Mouse (Mus musculus) liver, postnatal 0 days (tissue): ENCODE data around the gene Celsr1. TPM values are rescaled to one million over a fixed set of nuclear protein-coding genes. Genes with fewer than 3 reads are reported as not detected.

ENCODE experiments used
- ATAC-seq: fragments of 200-750 bp; cut with Nextera tagmentation; 2 replicates; pipeline ENCODE4 v1.8.0; 2017; ENCODE audit warnings: mild to moderate bottlenecking, moderate library complexity
- DNase-seq: peaks from one replicate; pipeline ENCODE4 v3.0.0-alpha.2; 2016
- H3K27ac ChIP-seq: fragments of 300-500 bp; sonication (generic); 2 replicates; pipeline ENCODE4 v1.5.1; 2014; ENCODE audit warnings: antibody characterized with exemption, moderate library complexity, mild to moderate bottlenecking, low read depth
- H3K27me3 ChIP-seq: fragments of 300-500 bp; sonication (generic); 2 replicates; pipeline ENCODE4 v1.6.1; 2014; ENCODE audit warnings: low read length, control low read depth, mixed read lengths; ENCODE audit not compliant: insufficient read depth
- H3K36me3 ChIP-seq: fragments of 300-500 bp; sonication (generic); replicated peaks from 2 replicates; pipeline ENCODE4 v1.6.1; 2014; ENCODE audit warnings: mild to moderate bottlenecking, control low read depth, low read length, moderate library complexity, mixed read lengths; ENCODE audit not compliant: insufficient read depth
- H3K4me1 ChIP-seq: fragments of 300-500 bp; sonication (generic); 2 replicates; pipeline ENCODE4 v1.6.1; 2014; ENCODE audit warnings: antibody characterized with exemption, mild to moderate bottlenecking, control low read depth; ENCODE audit not compliant: insufficient read depth
- H3K4me2 ChIP-seq: fragments of 300-500 bp; sonication (generic); 2 replicates; pipeline ENCODE4 v1.6.1; 2014; ENCODE audit warnings: low read depth, mild to moderate bottlenecking, low read length, moderate library complexity, mixed read lengths
- H3K4me3 ChIP-seq: fragments of 300-500 bp; sonication (generic); 2 replicates; pipeline ENCODE4 v1.5.1; 2014; ENCODE audit warnings: low read depth, low read length
- H3K9ac ChIP-seq: fragments of 300-500 bp; sonication (generic); replicated peaks from 2 replicates; pipeline ENCODE4 v1.6.1; 2014; ENCODE audit warnings: mild to moderate bottlenecking, moderate library complexity
- H3K9me3 ChIP-seq: fragments of 300-500 bp; sonication (generic); 2 replicates; pipeline ENCODE4 v1.6.1; 2016; ENCODE audit warnings: mild to moderate bottlenecking, control low read depth, low read length, mixed read lengths
- CTCF ChIP-seq: sonication (generic); IDR thresholded peaks from 2 replicates; pipeline ENCODE4 v1.5.1; 2016; ENCODE audit warnings: antibody characterized with exemption, low read depth
- EP300 ChIP-seq: IDR thresholded peaks from 2 replicates; pipeline ENCODE4 v1.6.1; 2016; ENCODE audit warnings: antibody characterized with exemption, low read depth, mild to moderate bottlenecking
- WGBS: fragments of 180-500 bp; shearing (Covaris S2); extraction: QIAGEN DNeasy Blood & Tissue Kit; methylation state at CpG from one replicate; pipeline ENCODE4 v1.1.7; 2014; ENCODE audit not compliant: insufficient replicate concordance; 5-methylcytosine and 5-hydroxymethylcytosine counted together
- polyA plus RNA-seq: library from polyadenylated mRNA; unstranded; fragments of >200 nt; fragmentation: Nextera tagmentation; extraction: Ambion mirVana; gene quantifications from 2 replicates; pipeline ENCODE4 v1.2.1, GENCODE M21; 2015

Gene Celsr1
- polyA plus RNA-seq, 1 experiment from 2014 or later: 0.09 TPM

- no peak overlapping the region for H3K4me3 ChIP-seq
- peak; percentile 45; the same call in 1 of the 2 replicates for ATAC-seq
- WGBS: 44% methylated on average over 13 of the region's 13 CpGs
Observed at GRCm38 (mm10) chr15:85996031-85996765, 37.4 kb downstream of the Celsr1 start.

GRCm38 (mm10) chr15:85994906-85995608 lies 38.5 kb downstream of the Celsr1 start:
- no peak overlapping the region for H3K4me2 ChIP-seq
- 82% methylated on average over 6 of the region's 6 CpGs for WGBS

More at GRCm38 (mm10) chr15:85996031-85996765, 37.4 kb downstream of the Celsr1 start:
- H3K36me3 ChIP-seq: no peaks in the 10 kb centered on the region
- peak; percentile 69 for DNase-seq
- no peak overlapping the region for H3K9ac ChIP-seq
- H3K27ac ChIP-seq: no peak overlapping the region
- no peak overlapping the region for H3K4me2 ChIP-seq
- no peaks in the 10 kb centered on the region for H3K9me3 ChIP-seq
- H3K27me3 ChIP-seq: no peaks in the 10 kb centered on the region
- TF ChIP-seq CTCF (no peak), EP300 (no peak)
- peaks cover under 1% of the 10 kb centered on the region; the same call in 1 of the 2 replicates for H3K4me1 ChIP-seq

GRCm38 (mm10) chr15:85993931-85994583 lies 39.5 kb downstream of the Celsr1 start:
- TF ChIP-seq CTCF: no peak
- no peak for TF ChIP-seq EP300
- DNase-seq: no peak
- Histone ChIP-seq H3K36me3 (no peaks in the 10 kb centered on the region), H3K27me3 (no peaks in the 10 kb centered on the region), H3K9me3 (no peaks in the 10 kb centered on the region), H3K27ac (no peak overlapping the region), H3K4me2 (no peak overlapping the region), H3K4me1 (peaks cover 2% of the 10 kb centered on the region; the same call in 1 of the 2 replicates), H3K9ac (no peak overlapping the region), H3K4me3 (no peak overlapping the region)
- WGBS: 59% methylated on average over 14 of the region's 14 CpGs
- ATAC-seq: no peak

More at GRCm38 (mm10) chr15:85994906-85995608, 38.5 kb downstream of the Celsr1 start:
- TF ChIP-seq CTCF (no peak), EP300 (no peak)
- Histone ChIP-seq H3K27me3 (no peaks in the 10 kb centered on the region), H3K4me3 (no peak overlapping the region), H3K27ac (no peak overlapping the region), H3K9ac (no peak overlapping the region), H3K36me3 (no peaks in the 10 kb centered on the region), H3K9me3 (no peaks in the 10 kb centered on the region), H3K4me1 (peaks cover 2% of the 10 kb centered on the region; the same call in 1 of the 2 replicates)
- ATAC-seq (no peak), DNase-seq (no peak)

GRCm38 (mm10) chr15:85993386-85993785 lies 40.2 kb downstream of the Celsr1 start:
- Histone ChIP-seq H3K4me3 (no peak overlapping the region), H3K9ac (no peak overlapping the region), H3K27ac (no peak overlapping the region), H3K27me3 (no peaks in the 10 kb centered on the region), H3K4me1 (peaks cover 2% of the 10 kb centered on the region; the same call in 1 of the 2 replicates), H3K4me2 (no peak overlapping the region), H3K36me3 (no peaks in the 10 kb centered on the region), H3K9me3 (no peaks in the 10 kb centered on the region)
- no peak for DNase-seq
- no peak for ATAC-seq
- no peak for TF ChIP-seq EP300
- TF ChIP-seq CTCF: no peak

GRCm38 (mm10) chr15:85992125-85992495 lies 41.5 kb downstream of the Celsr1 start:
- Histone ChIP-seq H3K4me1 (peaks cover 2% of the 10 kb centered on the region; the same call in 1 of the 2 replicates), H3K36me3 (no peaks in the 10 kb centered on the region), H3K4me3 (no peak overlapping the region), H3K9ac (no peak overlapping the region), H3K4me2 (no peak overlapping the region), H3K27ac (no peak overlapping the region), H3K9me3 (no peaks in the 10 kb centered on the region), H3K27me3 (no peaks in the 10 kb centered on the region)
- DNase-seq (no peak), ATAC-seq (no peak)
- TF ChIP-seq CTCF (no peak), EP300 (no peak)
- WGBS: 58% methylated on average over 3 of the region's 3 CpGs
